Mouse (Mus musculus) G1E (cell line): ENCODE results near the gene Vmn1r128. TPM values are rescaled to one million over a fixed set of nuclear protein-coding genes. Genes with fewer than 3 reads are reported as not detected.
"Not testable (repeated sequence)": the region's sequence is repeated elsewhere in the genome, so short reads cannot be mapped to it uniquely, and the experiment has no call there.

Experiments
- ATAC-seq: 2 replicates; pipeline ENCODE4 v1.8.0; 2016; ENCODE audit warnings: mild to moderate bottlenecking; ENCODE audit not compliant: insufficient number of reproducible peaks, poor library complexity, low FRiP score, severe bottlenecking; ENCODE audit errors: extremely low read depth
- DNase-seq: peaks from one replicate; pipeline ENCODE4 v3.0.0; 2012; ENCODE audit warnings: low spot score
- H3K27me3 ChIP-seq: 2 replicates; pipeline ENCODE4 v1.6.1; 2012; ENCODE audit warnings: mild to moderate bottlenecking, low read length, inconsistent platforms; ENCODE audit not compliant: insufficient read depth
- H3K36me3 ChIP-seq: replicated peaks from 2 replicates; pipeline ENCODE3; 2012; ENCODE audit warnings: mild to moderate bottlenecking, inconsistent platforms
- H3K4me1 ChIP-seq: 2 replicates; pipeline ENCODE4 v1.6.1; 2012; ENCODE audit warnings: low read depth, low read length, inconsistent platforms, mixed read lengths; ENCODE audit not compliant: insufficient read depth
- H3K4me3 ChIP-seq: 2 replicates; pipeline ENCODE4 v1.5.1; 2012; ENCODE audit warnings: low read depth, mild to moderate bottlenecking, inconsistent platforms, low read length, moderate library complexity, mixed read lengths
- H3K9me3 ChIP-seq: replicated peaks from 2 replicates; pipeline ENCODE4 v1.6.1; 2012; ENCODE audit warnings: inconsistent platforms
- polyA plus RNA-seq: library from polyadenylated mRNA; stranded (reverse); fragments of >175 nt; gene quantifications from 2 replicates; pipeline ENCODE4 v1.2.3, GENCODE M21; 2012
- total RNA-seq, 2 experiments: library from RNA; stranded (forward) in 1 of 2; stranded (reverse) in 1 of 2; fragments of 200-1000 nt in 1 of 2; fragments of >200 nt in 1 of 2; fragmentation: Nextera tagmentation in 1 of 2; gene quantifications; 2 replicates each; pipeline ENCODE4 v1.2.3; 2014 to 2017

Vmn1r128 gene
- not detected in 2 replicates for total RNA-seq (2014; fragmentation: Nextera tagmentation)
- not detected in 2 replicates for total RNA-seq (2017)
- polyA plus RNA-seq = not detected in 2 replicates

GRCm38 (mm10) chr7:21349073-21349472, at the start of gene Vmn1r128:
Gene Vmn1r128 (plus strand): TSS chr7:21349373.
- H3K9me3 ChIP-seq, H3K36me3 ChIP-seq, H3K4me1 ChIP-seq, ATAC-seq, H3K27me3 ChIP-seq, DNase-seq, H3K4me3 ChIP-seq: not testable (repeated sequence)

- not testable (repeated sequence) for H3K36me3 ChIP-seq, H3K9me3 ChIP-seq, H3K4me1 ChIP-seq, DNase-seq, ATAC-seq, H3K27me3 ChIP-seq, H3K4me3 ChIP-seq
Measured at GRCm38 (mm10) chr7:21301367-21301766, 47.8 kb upstream of the Vmn1r128 start, which contains the start of gene Vmn1r126. Gene Vmn1r126 (minus strand): TSS chr7:21301467.

GRCm38 (mm10) chr7:21319761-21320160, 29.4 kb upstream of the Vmn1r128 start, which contains the start of gene Vmn1r127:
Gene Vmn1r127 (minus strand): TSS chr7:21319861.
- H3K4me3 ChIP-seq, H3K4me1 ChIP-seq, H3K36me3 ChIP-seq, H3K9me3 ChIP-seq, DNase-seq, ATAC-seq, H3K27me3 ChIP-seq: not testable (repeated sequence)

GRCm38 (mm10) chr7:21361191-21361590, 12.0 kb downstream of the Vmn1r128 start, which contains the start of gene Vmn1r129:
Gene Vmn1r129 (minus strand): TSS chr7:21361291.
- not testable (repeated sequence) for H3K27me3 ChIP-seq, H3K36me3 ChIP-seq, DNase-seq, ATAC-seq, H3K9me3 ChIP-seq, H3K4me3 ChIP-seq, H3K4me1 ChIP-seq

Other genes starting within 250 kb of the Vmn1r128 start
- gene Vmn1r122, start 215.2 kb upstream of the Vmn1r128 start, total RNA-seq (2014; fragmentation: Nextera tagmentation) = not detected in 2 replicates
- not detected in 2 replicates for gene Vmn1r122, start 215.2 kb upstream of the Vmn1r128 start, total RNA-seq (2017)
- not detected in 2 replicates for gene Vmn1r122, start 215.2 kb upstream of the Vmn1r128 start, polyA plus RNA-seq
- not detected in 2 replicates for gene Vmn1r123, start 187.2 kb upstream of the Vmn1r128 start, total RNA-seq (2014; fragmentation: Nextera tagmentation)
- not detected in 2 replicates for gene Vmn1r123, start 187.2 kb upstream of the Vmn1r128 start, total RNA-seq (2017)
- not detected in 2 replicates for gene Vmn1r123, start 187.2 kb upstream of the Vmn1r128 start, polyA plus RNA-seq
- not detected in 2 replicates for gene Gm5157, start 158.9 kb upstream of the Vmn1r128 start, total RNA-seq (2014; fragmentation: Nextera tagmentation)
- gene Gm5157, start 158.9 kb upstream of the Vmn1r128 start, total RNA-seq (2017) = 0.11 and 0.23 TPM in 2 replicates
- not detected in 2 replicates for gene Gm5157, start 158.9 kb upstream of the Vmn1r128 start, polyA plus RNA-seq
- gene Vmn1r124, start 88.8 kb upstream of the Vmn1r128 start, total RNA-seq (2014; fragmentation: Nextera tagmentation) = not detected in 2 replicates
- gene Vmn1r124, start 88.8 kb upstream of the Vmn1r128 start, total RNA-seq (2017) = 0.16 TPM in 1 of 2 replicates, not detected in the other
- gene Vmn1r124, start 88.8 kb upstream of the Vmn1r128 start, polyA plus RNA-seq = not detected in 2 replicates
- not detected in 2 replicates for gene Vmn1r125, start 77.2 kb upstream of the Vmn1r128 start, total RNA-seq (2014; fragmentation: Nextera tagmentation)
- not detected in 2 replicates for gene Vmn1r125, start 77.2 kb upstream of the Vmn1r128 start, total RNA-seq (2017)
- not detected in 2 replicates for gene Vmn1r125, start 77.2 kb upstream of the Vmn1r128 start, polyA plus RNA-seq
- gene Vmn1r126, start 47.9 kb upstream of the Vmn1r128 start, total RNA-seq (2014; fragmentation: Nextera tagmentation) = not detected in 2 replicates
- not detected in 2 replicates for gene Vmn1r126, start 47.9 kb upstream of the Vmn1r128 start, total RNA-seq (2017)
- gene Vmn1r126, start 47.9 kb upstream of the Vmn1r128 start, polyA plus RNA-seq = not detected in 2 replicates
- not detected in 2 replicates for gene Vmn1r127, start 29.5 kb upstream of the Vmn1r128 start, total RNA-seq (2014; fragmentation: Nextera tagmentation)
- gene Vmn1r127, start 29.5 kb upstream of the Vmn1r128 start, total RNA-seq (2017) = not detected in 2 replicates
- gene Vmn1r127, start 29.5 kb upstream of the Vmn1r128 start, polyA plus RNA-seq = not detected in 2 replicates
- gene Vmn1r129, start 11.9 kb downstream of the Vmn1r128 start, total RNA-seq (2014; fragmentation: Nextera tagmentation) = not detected in 2 replicates
- gene Vmn1r129, start 11.9 kb downstream of the Vmn1r128 start, total RNA-seq (2017) = not detected in 2 replicates
- gene Vmn1r129, start 11.9 kb downstream of the Vmn1r128 start, polyA plus RNA-seq = not detected in 2 replicates
- gene Gm6882, start 83.4 kb downstream of the Vmn1r128 start, total RNA-seq (2014; fragmentation: Nextera tagmentation) = not detected in 2 replicates
- not detected in 2 replicates for gene Gm6882, start 83.4 kb downstream of the Vmn1r128 start, total RNA-seq (2017)
- gene Gm6882, start 83.4 kb downstream of the Vmn1r128 start, polyA plus RNA-seq = not detected in 2 replicates
- not detected in 2 replicates for gene Vmn1r130, start 162.4 kb downstream of the Vmn1r128 start, total RNA-seq (2014; fragmentation: Nextera tagmentation)
- not detected in 2 replicates for gene Vmn1r130, start 162.4 kb downstream of the Vmn1r128 start, total RNA-seq (2017)
- not detected in 2 replicates for gene Vmn1r130, start 162.4 kb downstream of the Vmn1r128 start, polyA plus RNA-seq
- not detected in 2 replicates for gene Vmn1r131, start 196.7 kb downstream of the Vmn1r128 start, total RNA-seq (2014; fragmentation: Nextera tagmentation)
- gene Vmn1r131, start 196.7 kb downstream of the Vmn1r128 start, total RNA-seq (2017) = not detected in 2 replicates
- gene Vmn1r131, start 196.7 kb downstream of the Vmn1r128 start, polyA plus RNA-seq = not detected in 2 replicates